Mouse (Mus musculus): Measurements from ENCODE around the gene Auts2. TPM values are rescaled to one million over a fixed set of nuclear protein-coding genes. Genes with fewer than 3 reads are reported as not detected.

The Auts2 gene
- polyA plus RNA-seq, 1 experiment from 2014 or later = 0.23 TPM

- no peak for TF ChIP-seq CTCF (IDR thresholded peaks at IDR 0.05)
- H3K27me3 ChIP-seq = no peaks in the 10 kb centered on the region
- CTCF ChIA-PET = no interaction called here
- POLR2A ChIA-PET = no interaction called here
- ATAC-seq = no peak
- DNase-seq (ENCODE audit: low read depth, low spot score) = no peak
- in situ Hi-C loops (cut with MboI; ENCODE audit: low pct_unique_long_range_greater_than_20kb) = no loop called here
Observed at GRCm38 (mm10) chr5:132479227-132479857, 63.8 kb downstream of the Auts2 start.

DNA sequence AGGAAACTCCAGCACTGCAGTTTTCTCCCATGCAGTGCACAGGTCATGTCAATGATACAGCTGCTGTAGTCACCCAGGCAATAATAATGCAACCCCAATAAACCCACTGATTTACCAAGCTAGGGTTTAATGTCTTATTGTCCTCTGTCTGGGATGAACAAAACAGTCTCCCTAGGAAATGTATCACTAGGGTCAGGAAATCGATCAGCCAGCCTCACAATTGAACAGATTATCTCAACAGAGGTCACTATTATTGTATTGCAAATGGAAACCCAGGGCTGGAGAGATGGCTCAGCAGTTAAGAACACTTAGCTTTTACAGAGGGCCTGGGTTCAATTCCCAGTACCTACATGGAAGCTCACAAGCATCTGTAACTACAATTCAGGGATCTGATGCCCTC lies 65.6 kb downstream of the Auts2 start:
- DNase-seq (ENCODE audit: low read depth, low spot score) = no peak
- in situ Hi-C loops (cut with MboI; ENCODE audit: low pct_unique_long_range_greater_than_20kb) = no loop called here
- no peak for TF ChIP-seq CTCF (IDR thresholded peaks at IDR 0.05)
- POLR2A ChIA-PET = no interaction called here
- H3K27me3 ChIP-seq = no peaks in the 10 kb centered on the region
- no peak for ATAC-seq
- CTCF ChIA-PET = no interaction called here

- DNase-seq (ENCODE audit: low read depth, low spot score) = no peak
- ChIA-PET CTCF (no interaction called here), POLR2A (no interaction called here)
- no peak for ATAC-seq
- no peak for TF ChIP-seq CTCF (IDR thresholded peaks at IDR 0.05)
- in situ Hi-C loops (cut with MboI; ENCODE audit: low pct_unique_long_range_greater_than_20kb) = no loop called here
- H3K27me3 ChIP-seq = no peaks in the 10 kb centered on the region
Observed at GRCm38 (mm10) chr5:132472905-132473321, 70.2 kb downstream of the Auts2 start.

- no peaks in the 10 kb centered on the region for H3K27me3 ChIP-seq
- in situ Hi-C loops (cut with MboI; ENCODE audit: low pct_unique_long_range_greater_than_20kb) = no loop called here
- ChIA-PET CTCF (interaction anchor here (1.5 kb wide), 1 partner anchor 8 kb away, joined by 4 read pairs; no protein-coding TSS in a partner anchor), POLR2A (no interaction called here)
- DNase-seq (ENCODE audit: low read depth, low spot score) (no peak), ATAC-seq (no peak)
- no peak for TF ChIP-seq CTCF (IDR thresholded peaks at IDR 0.05)
Observed at GRCm38 (mm10) chr5:132472184-132472829, 70.8 kb downstream of the Auts2 start.

GRCm38 (mm10) chr5:132467364-132467743 lies 75.8 kb downstream of the Auts2 start:
- in situ Hi-C loops (cut with MboI; ENCODE audit: low pct_unique_long_range_greater_than_20kb) = no loop called here
- H3K27me3 ChIP-seq = no peaks in the 10 kb centered on the region
- no peak for TF ChIP-seq CTCF (IDR thresholded peaks at IDR 0.05)
- ATAC-seq (no peak), DNase-seq (ENCODE audit: low read depth, low spot score) (no peak)
- POLR2A ChIA-PET = no interaction called here
- CTCF ChIA-PET = no interaction called here

DNA sequence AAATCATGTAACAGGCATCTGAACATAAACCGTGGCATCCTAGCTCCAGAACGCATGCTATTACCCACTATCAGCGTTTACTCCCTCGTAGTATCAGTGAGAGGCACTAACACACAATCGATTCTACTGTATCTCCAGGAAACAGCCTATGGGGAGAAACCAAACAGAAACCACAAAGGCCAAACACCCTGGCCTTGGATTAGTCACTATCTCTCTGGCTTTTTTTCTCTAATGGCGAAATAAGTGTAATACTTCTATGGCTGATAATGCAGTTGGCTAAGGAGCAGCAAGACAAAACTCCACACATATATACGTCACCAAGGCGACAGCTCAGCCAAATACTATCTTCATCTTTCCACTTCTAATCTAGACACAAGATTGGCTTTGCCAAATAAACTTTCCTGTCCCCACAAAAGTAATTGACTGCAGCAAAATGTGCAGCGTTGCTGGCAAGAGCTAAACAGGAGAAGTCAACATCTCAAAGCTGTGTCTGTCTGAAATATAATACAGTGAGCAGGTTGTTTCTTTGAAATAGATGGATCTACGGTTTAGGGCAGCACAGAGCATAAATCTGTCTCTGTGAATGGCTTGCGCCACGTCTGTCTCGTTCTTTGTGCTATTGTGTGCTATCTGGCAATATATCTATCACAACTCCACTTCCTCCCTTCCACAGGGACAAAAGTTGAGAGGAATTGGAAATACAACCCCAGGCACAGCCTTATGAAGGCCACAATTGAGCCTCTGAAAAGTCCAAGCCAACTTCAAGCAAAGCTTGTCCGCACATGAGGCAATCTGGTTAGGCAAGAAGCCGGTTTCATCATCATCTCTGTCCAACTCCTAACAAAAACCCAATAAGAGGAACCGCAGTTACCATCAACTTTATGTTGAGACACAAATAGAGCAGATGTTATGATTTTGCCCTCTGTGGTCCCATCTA lies 76.4 kb downstream of the Auts2 start:
- no peaks in the 10 kb centered on the region for H3K27me3 ChIP-seq
- no peak for DNase-seq (ENCODE audit: low read depth, low spot score)
- ChIA-PET CTCF (no interaction called here), POLR2A (interaction anchor here (0.6 kb wide), 1 partner anchor 466 kb away, joined by 4 read pairs; no protein-coding TSS in a partner anchor)
- TF ChIP-seq CTCF (IDR thresholded peaks at IDR 0.05) = no peak
- ATAC-seq = no peak
- in situ Hi-C loops (cut with MboI; ENCODE audit: low pct_unique_long_range_greater_than_20kb) = no loop called here

GRCm38 (mm10) chr5:132462560-132462959 lies 80.6 kb downstream of the Auts2 start:
- in situ Hi-C loops (cut with MboI; ENCODE audit: low pct_unique_long_range_greater_than_20kb) = no loop called here
- no peak for TF ChIP-seq CTCF (IDR thresholded peaks at IDR 0.05)
- CTCF ChIA-PET = no interaction called here

DNA sequence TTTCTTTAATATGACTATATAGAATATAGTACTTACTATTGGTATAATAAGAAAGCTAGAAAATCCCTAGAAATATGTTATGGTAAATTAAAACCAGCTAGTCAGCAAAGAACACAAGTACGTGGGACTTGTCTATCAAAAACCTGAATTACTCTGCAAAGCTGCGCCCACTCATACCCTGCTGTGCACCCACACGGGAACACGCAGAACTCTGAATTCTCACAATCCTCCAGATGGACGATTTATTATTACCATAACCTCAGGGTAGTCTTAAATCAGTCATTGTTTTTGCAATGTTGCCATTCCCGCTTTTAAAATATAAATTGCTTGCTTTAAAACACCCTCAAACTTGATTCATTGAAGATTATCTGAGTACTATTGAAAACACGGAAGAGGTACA lies 84.6 kb downstream of the Auts2 start:
- in situ Hi-C loops (cut with MboI; ENCODE audit: low pct_unique_long_range_greater_than_20kb) = no loop called here
- no peak for TF ChIP-seq CTCF (IDR thresholded peaks at IDR 0.05)
- POLR2A ChIA-PET = interaction anchor here (0.5 kb wide), 1 partner anchor 58 kb away, joined by 3 read pairs; no protein-coding TSS in a partner anchor
- peaks cover 4% of the 10 kb centered on the region for H3K27me3 ChIP-seq
- DNase-seq (ENCODE audit: low read depth, low spot score) (no peak), ATAC-seq (no peak)
- CTCF ChIA-PET = no interaction called here

More at GRCm38 (mm10) chr5:132462560-132462959, 80.6 kb downstream of the Auts2 start:
- ATAC-seq (no peak), DNase-seq (ENCODE audit: low read depth, low spot score) (no peak)
- POLR2A ChIA-PET = no interaction called here
- peaks cover 3% of the 10 kb centered on the region for H3K27me3 ChIP-seq

- no peak for ATAC-seq
- no peak for DNase-seq (ENCODE audit: low read depth, low spot score)
Observed at GRCm38 (mm10) chr5:132452381-132452780, 90.8 kb downstream of the Auts2 start.

DNA sequence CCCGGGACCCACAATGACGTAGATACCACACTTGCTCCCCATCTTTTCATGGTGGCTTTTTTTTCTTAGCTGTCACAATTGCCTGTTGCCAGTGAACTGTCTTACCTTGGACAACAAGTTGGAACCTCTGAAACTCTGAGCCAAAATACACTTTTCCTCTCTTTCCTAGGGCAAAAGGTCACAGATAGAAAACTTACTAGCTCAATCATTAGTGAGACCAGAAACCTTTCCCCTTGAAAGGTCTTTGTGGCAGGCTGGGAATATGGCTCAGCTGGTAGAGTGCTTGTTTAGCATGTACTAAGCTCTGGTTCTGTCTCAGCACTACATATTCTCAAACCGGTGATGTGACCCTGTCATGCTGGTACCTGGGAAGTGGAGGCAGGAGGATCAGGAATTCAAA lies 93.1 kb downstream of the Auts2 start:
- in situ Hi-C loops (cut with MboI; ENCODE audit: low pct_unique_long_range_greater_than_20kb) = no loop called here
- no peak for TF ChIP-seq CTCF (IDR thresholded peaks at IDR 0.05)
- no peak for ATAC-seq
- DNase-seq (ENCODE audit: low read depth, low spot score) = no peak
- ChIA-PET POLR2A (no interaction called here), CTCF (no interaction called here)
- H3K27me3 ChIP-seq = no peaks in the 10 kb centered on the region

More at GRCm38 (mm10) chr5:132452381-132452780, 90.8 kb downstream of the Auts2 start:
- POLR2A ChIA-PET = no interaction called here
- no peaks in the 10 kb centered on the region for H3K27me3 ChIP-seq
- no peak for TF ChIP-seq CTCF (IDR thresholded peaks at IDR 0.05)
- CTCF ChIA-PET = no interaction called here
- in situ Hi-C loops (cut with MboI; ENCODE audit: low pct_unique_long_range_greater_than_20kb) = no loop called here
